Mouse (Mus musculus) lung, postnatal 0 days (tissue): ENCODE data around the gene Trmt10a.

Experiments
- CTCF ChIP-seq: IDR thresholded peaks from 2 replicates; pipeline ENCODE4 v1.5.1; 2016; ENCODE audit warnings: antibody characterized with exemption, mild to moderate bottlenecking
- EP300 ChIP-seq: IDR thresholded peaks from 2 replicates; pipeline ENCODE4 v1.6.1; 2016; ENCODE audit warnings: antibody characterized with exemption, mild to moderate bottlenecking, control low read depth

- TF ChIP-seq CTCF, result no peak
- TF ChIP-seq EP300, result no peak
Measured at GRCm38 (mm10) chr3:138116871-138117270, 26.4 kb upstream of the Trmt10a start.
